Mouse (Mus musculus) brain, embryonic 14.5 days (tissue): ENCODE results near the gene Olfr820. TPM values are rescaled to one million over a fixed set of nuclear protein-coding genes. Genes with fewer than 3 reads are reported as not detected.
"Not testable (repeated sequence)": the region's sequence is repeated elsewhere in the genome, so short reads cannot be mapped to it uniquely, and the experiment has no call there.

ENCODE experiments used
- DNase-seq: peaks from one replicate; pipeline ENCODE4 v3.0.0-alpha.2; 2011; ENCODE audit warnings: low read depth
- CTCF ChIP-seq: fragments of 200-500 bp; IDR thresholded peaks from 2 replicates; pipeline ENCODE4 v1.5.1; 2012; ENCODE audit warnings: inconsistent platforms, mild to moderate bottlenecking, moderate library complexity, borderline replicate concordance; ENCODE audit not compliant: insufficient read depth, insufficient read length; ENCODE audit errors: extremely low read depth
- POLR2A ChIP-seq: fragments of 200-500 bp; IDR thresholded peaks from 2 replicates; pipeline ENCODE4 v1.6.1; 2012; ENCODE audit warnings: mild to moderate bottlenecking, inconsistent platforms, borderline replicate concordance; ENCODE audit not compliant: poor library complexity, insufficient read depth, insufficient read length, severe bottlenecking; ENCODE audit errors: extremely low read depth
- polyA plus RNA-seq: library from polyadenylated mRNA; depleted of rRNA; stranded (reverse); fragments of >200 nt; gene quantifications from 2 replicates; pipeline ENCODE4 v1.2.3, GENCODE M21; 2012; rRNA removed

The Olfr820 gene
- polyA plus RNA-seq: not detected in 2 replicates

DNA sequence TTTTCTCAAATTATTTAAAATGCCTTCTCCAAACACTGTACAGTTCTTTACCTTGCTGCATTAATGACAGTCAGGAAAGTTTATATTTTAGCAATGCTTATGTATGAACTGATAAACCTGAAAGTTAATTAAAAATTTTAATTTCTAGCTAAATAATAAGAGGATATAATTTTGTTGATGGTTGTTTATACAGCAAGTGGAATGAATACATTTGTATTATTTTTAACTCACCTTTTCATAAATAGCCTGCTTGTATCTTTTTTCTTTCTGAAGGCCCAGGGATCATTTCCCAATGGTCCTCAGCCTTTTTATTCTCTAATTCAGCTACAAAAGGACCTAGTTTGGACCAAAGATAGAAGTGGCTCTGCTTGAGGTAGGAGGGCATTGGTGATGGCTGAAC lies at the start of gene Olfr820:
Olfr820 (plus strand) TSS at position 301 of the 400 bp plus-strand sequence.
- no peak for DNase-seq
- no peak for TF ChIP-seq POLR2A
- no peak for TF ChIP-seq CTCF

DNA sequence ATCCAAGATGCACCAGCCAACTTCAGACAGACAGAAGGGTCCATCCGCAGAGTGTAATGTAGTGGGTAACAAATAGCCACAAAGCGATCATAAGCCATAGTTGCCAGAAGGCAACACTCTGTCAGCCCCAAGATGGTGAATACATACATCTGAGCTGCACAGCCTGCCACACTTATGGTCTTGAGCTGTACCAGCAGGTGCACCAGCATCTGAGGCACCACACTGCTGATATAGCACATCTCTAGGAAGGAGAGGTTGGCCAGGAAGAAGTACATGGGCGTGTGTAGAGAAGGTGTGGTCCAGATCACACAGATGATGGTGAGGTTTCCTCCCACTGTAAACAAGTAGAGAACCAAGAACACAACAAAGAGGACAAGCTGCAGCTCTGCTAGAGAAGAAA lies 46.2 kb upstream of the Olfr820 start:
- not testable (repeated sequence) for DNase-seq

DNA sequence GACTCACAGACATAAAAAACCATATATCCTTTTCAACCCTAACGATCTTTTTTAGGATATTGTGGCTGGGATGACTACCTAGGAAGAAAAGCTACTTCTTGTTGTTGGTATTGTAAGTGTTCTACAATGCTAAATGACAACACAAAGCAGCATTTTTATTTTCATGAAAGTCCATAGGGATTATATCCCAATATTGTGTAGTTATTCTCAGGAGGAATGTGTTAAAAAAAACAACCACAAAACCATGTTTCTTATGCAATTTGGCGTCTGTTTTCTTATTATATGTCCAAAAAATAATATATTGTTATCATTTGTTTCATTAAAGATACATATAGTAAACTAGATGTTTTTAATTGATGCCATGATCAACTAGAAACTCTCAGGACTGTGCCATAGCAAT lies 45.3 kb upstream of the Olfr820 start, which contains the start of gene Olfr819:
Olfr819 (minus strand) TSS at position 101 of the 400 bp plus-strand sequence.
- DNase-seq: not testable (repeated sequence)

DNA sequence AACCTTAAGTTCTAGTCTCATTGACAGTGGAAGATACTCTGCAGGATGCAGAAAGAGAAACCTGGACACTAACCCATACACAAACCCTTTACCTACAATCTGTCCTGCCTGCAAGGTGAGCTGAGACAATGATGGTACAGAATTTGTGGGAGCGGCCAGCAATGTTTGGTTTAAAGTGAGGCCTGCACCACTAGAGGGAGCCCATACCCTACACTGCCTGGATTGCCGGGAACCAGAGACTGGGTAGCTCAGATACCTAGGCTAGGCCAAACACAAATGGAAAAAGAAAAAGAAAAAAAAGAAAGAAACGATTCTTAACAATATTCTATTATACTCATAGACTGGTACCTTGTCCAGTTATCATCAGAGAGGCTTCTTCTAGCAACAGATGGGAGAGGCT lies 39.4 kb upstream of the Olfr820 start:
- not testable (repeated sequence) for DNase-seq

DNA sequence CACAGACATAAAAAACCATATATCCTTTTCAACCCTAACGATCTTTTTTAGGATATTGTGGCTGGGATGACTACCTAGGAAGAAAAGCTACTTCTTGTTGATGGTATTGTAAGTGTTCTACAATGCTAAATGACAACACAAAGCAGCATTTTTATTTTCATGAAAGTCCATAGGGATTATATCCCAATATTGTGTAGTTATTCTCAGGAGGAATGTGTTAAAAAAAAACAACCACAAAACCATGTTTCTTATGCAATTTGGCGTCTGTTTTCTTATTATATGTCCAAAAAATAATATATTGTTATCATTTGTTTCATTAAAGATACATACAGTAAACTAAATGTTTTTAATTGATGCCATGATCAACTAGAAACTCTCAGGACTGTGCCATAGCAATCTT lies 36.4 kb upstream of the Olfr820 start, which contains the start of gene Olfr247:
Olfr247 (minus strand) TSS at position 101 of the 400 bp plus-strand sequence.
- not testable (repeated sequence) for DNase-seq

DNA sequence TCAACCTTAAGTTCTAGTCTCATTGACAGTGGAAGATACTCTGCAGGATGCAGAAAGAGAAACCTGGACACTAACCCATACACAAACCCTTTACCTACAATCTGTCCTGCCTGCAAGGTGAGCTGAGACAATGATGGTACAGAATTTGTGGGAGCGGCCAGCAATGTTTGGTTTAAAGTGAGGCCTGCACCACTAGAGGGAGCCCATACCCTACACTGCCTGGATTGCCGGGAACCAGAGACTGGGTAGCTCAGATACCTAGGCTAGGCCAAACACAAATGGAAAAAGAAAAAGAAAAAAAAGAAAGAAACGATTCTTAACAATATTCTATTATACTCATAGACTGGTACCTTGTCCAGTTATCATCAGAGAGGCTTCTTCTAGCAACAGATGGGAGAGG lies 30.6 kb upstream of the Olfr820 start:
- DNase-seq: not testable (repeated sequence)

DNA sequence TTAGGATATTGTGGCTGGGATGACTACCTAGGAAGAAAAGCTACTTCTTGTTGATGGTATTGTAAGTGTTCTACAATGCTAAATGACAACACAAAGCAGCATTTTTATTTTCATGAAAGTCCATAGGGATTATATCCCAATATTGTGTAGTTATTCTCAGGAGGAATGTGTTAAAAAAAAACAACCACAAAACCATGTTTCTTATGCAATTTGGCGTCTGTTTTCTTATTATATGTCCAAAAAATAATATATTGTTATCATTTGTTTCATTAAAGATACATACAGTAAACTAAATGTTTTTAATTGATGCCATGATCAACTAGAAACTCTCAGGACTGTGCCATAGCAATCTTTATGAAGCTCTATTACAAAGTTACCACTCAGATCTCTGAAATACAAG lies 27.5 kb upstream of the Olfr820 start, which contains the start of gene Gm10310:
Gm10310 (minus strand) TSS at position 101 of the 400 bp plus-strand sequence.
- DNase-seq: not testable (repeated sequence)

DNA sequence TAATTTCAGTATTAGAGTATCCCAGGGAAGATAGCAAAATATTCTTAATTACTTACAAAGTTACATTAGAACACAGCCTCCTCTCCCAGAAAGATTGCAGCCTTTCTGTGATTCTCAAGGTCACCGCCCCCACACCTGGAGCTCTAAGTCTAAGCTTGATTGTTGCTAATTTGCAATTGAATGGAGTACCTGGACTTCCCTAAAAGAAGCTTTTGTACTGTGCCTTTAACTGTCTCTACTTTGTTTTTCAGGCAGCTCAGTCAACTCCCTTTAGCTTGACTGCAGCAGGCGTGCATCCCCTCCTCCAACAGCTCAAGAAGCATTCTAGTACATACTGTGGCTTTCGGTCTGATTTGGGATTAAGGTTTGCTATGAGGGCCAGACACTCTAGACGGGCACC lies 8.3 kb upstream of the Olfr820 start:
- not testable (repeated sequence) for DNase-seq

DNA sequence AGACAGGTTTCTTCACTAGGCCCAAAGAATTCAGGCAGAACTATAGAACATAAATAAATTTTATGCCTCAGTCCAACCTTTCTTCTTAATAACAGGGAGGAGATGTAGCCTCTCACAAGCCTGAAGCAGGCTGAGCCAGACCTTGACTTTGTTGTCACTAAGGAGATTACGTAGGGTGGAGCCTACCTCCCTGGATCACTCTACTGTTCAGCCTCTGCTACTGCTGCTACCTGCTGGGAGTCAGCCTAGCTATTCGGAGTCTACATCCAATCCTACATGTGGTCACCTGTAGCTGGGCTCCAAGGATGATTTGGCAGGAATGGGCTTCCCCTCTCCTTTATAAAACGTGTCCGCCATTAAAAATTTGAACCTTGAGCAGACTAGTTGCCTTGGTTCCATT lies 7.1 kb upstream of the Olfr820 start:
- not testable (repeated sequence) for DNase-seq

DNA sequence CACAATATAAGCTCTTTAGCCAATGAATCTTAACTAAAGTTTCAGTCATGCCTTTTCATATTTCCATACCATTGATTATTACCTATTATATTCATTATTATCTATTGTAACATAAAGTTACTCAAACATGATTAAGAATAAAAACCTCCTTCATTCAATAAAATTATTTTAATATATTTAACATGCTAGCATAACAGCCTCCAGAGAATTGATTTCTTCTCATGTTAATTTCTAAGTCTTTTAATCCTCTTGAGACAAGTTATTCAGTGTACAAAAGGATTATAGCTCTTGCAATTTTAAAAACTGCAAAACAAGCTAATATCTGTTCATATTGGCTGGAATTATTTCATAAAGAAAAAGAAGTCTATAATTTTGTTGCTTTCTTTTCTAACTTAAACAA lies 17.6 kb downstream of the Olfr820 start, which contains the start of gene Olfr821:
Olfr821 (plus strand) TSS at position 301 of the 400 bp plus-strand sequence.
- TF ChIP-seq CTCF: no peak
- TF ChIP-seq POLR2A: no peak

DNA sequence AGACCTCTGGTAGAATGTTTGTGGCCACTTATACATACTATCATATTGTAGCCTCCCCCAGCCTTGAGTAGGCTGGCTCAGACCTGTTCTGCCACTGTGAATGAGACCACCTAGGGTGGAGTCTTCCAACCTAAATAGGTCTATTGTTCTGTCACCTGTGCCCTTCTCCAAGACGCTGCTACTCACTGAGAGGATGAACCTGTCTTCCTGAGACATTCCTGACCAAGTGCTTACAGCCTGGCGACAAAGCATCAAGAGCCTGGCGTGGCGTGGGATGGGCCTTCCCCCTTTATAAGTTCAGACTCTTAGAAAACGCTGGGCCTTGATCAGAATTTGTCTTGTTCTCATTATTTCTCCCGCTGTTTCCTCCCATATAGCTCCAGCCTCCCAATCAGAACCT lies 24.7 kb downstream of the Olfr820 start:
- TF ChIP-seq CTCF (no peak), POLR2A (no peak)

More for the DNA sequence above, 17.6 kb downstream of the Olfr820 start, which contains the start of gene Olfr821:
- DNase-seq: no peak

More for the DNA sequence above, 24.7 kb downstream of the Olfr820 start:
- no peak for DNase-seq

Other genes starting within 250 kb of the Olfr820 start
- gene Olfr808, start 247.1 kb upstream of the Olfr820 start, polyA plus RNA-seq: not detected in 2 replicates
- gene Olfr809, start 238.0 kb upstream of the Olfr820 start, polyA plus RNA-seq: not detected in 2 replicates
- not detected in 2 replicates for gene Olfr810, start 217.7 kb upstream of the Olfr820 start, polyA plus RNA-seq
- not detected in 2 replicates for gene Olfr811, start 208.2 kb upstream of the Olfr820 start, polyA plus RNA-seq
- gene Olfr812, start 166.5 kb upstream of the Olfr820 start, polyA plus RNA-seq: not detected in 2 replicates
- gene Olfr813, start 157.3 kb upstream of the Olfr820 start, polyA plus RNA-seq: not detected in 2 replicates
- not detected in 2 replicates for gene Olfr814, start 132.8 kb upstream of the Olfr820 start, polyA plus RNA-seq
- gene Olfr815, start 106.8 kb upstream of the Olfr820 start, polyA plus RNA-seq: not detected in 2 replicates
- not detected in 2 replicates for gene Olfr816, start 97.0 kb upstream of the Olfr820 start, polyA plus RNA-seq
- gene Olfr818, start 63.5 kb upstream of the Olfr820 start, polyA plus RNA-seq: not detected in 2 replicates
- gene Olfr819, start 45.4 kb upstream of the Olfr820 start, polyA plus RNA-seq: not detected in 2 replicates
- not detected in 2 replicates for gene Olfr247, start 36.5 kb upstream of the Olfr820 start, polyA plus RNA-seq
- gene Gm10310, start 27.6 kb upstream of the Olfr820 start, polyA plus RNA-seq: not detected in 2 replicates
- gene Olfr821, start 17.7 kb downstream of the Olfr820 start, polyA plus RNA-seq: not detected in 2 replicates
- gene Olfr822, start 58.6 kb downstream of the Olfr820 start, polyA plus RNA-seq: not detected in 2 replicates
- gene Olfr823, start 102.8 kb downstream of the Olfr820 start, polyA plus RNA-seq: not detected in 2 replicates
- not detected in 2 replicates for gene Olfr824, start 117.4 kb downstream of the Olfr820 start, polyA plus RNA-seq
- not detected in 2 replicates for gene Olfr825, start 154.1 kb downstream of the Olfr820 start, polyA plus RNA-seq
- not detected in 2 replicates for gene Olfr826, start 171.6 kb downstream of the Olfr820 start, polyA plus RNA-seq
- not detected in 2 replicates for gene Olfr827, start 201.8 kb downstream of the Olfr820 start, polyA plus RNA-seq